Mouse (Mus musculus) hindbrain, postnatal 0 days (tissue): ENCODE measurements at regions not wholly inside any gene's neighbourhood (a gene's known extent, or its start where the extent isn't known, plus 50 kb on each side); places are given as distances from the start of the nearest gene placed in this dataset.

ENCODE experiments used
- ATAC-seq: fragments of 200-750 bp; cut with Nextera tagmentation; 2 replicates; pipeline ENCODE4 v1.8.0; 2017; ENCODE audit warnings: mild to moderate bottlenecking, moderate TSS enrichment, moderate library complexity
- DNase-seq: peaks from one replicate; pipeline ENCODE4 v3.0.0-alpha.2; 2015; ENCODE audit warnings: low spot score
- H3K27ac ChIP-seq: fragments of 300-500 bp; sonication (generic); 2 replicates; pipeline ENCODE4 v1.5.1; 2014; ENCODE audit warnings: mild to moderate bottlenecking
- H3K27me3 ChIP-seq: fragments of 300-500 bp; sonication (generic); 2 replicates; pipeline ENCODE4 v1.6.1; 2014; ENCODE audit warnings: low read length, mixed read lengths; ENCODE audit not compliant: insufficient read depth
- H3K36me3 ChIP-seq: fragments of 300-500 bp; sonication (generic); 2 replicates; pipeline ENCODE4 v1.6.1; 2014; ENCODE audit warnings: low read length, mixed read lengths; ENCODE audit not compliant: insufficient read depth
- H3K4me1 ChIP-seq: fragments of 300-500 bp; sonication (generic); 2 replicates; pipeline ENCODE4 v1.6.1; 2014; ENCODE audit warnings: antibody characterized with exemption, low read length, mixed read lengths; ENCODE audit not compliant: insufficient read depth
- H3K4me2 ChIP-seq: fragments of 300-500 bp; sonication (generic); 2 replicates; pipeline ENCODE4 v1.6.1; 2014; ENCODE audit warnings: low read depth, mild to moderate bottlenecking, low read length, moderate library complexity, mixed read lengths
- H3K4me3 ChIP-seq: fragments of 300-500 bp; sonication (generic); 2 replicates; pipeline ENCODE4 v1.5.1; 2014; ENCODE audit warnings: low read length
- H3K9ac ChIP-seq: fragments of 300-500 bp; sonication (generic); replicated peaks from 2 replicates; pipeline ENCODE4 v1.6.1; 2014; ENCODE audit warnings: mild to moderate bottlenecking, low read length, moderate library complexity, mixed read lengths
- H3K9me3 ChIP-seq: fragments of 300-500 bp; sonication (generic); 2 replicates; pipeline ENCODE4 v1.6.1; 2016; ENCODE audit warnings: low read length, mixed read lengths
- CTCF ChIP-seq: IDR thresholded peaks from 2 replicates; pipeline ENCODE4 v1.5.1; 2016; ENCODE audit warnings: antibody characterized with exemption, control low read depth, low read depth
- WGBS: fragments of 180-500 bp; shearing (Covaris S2); extraction: QIAGEN DNeasy Blood & Tissue Kit; methylation state at CpG from one replicate; pipeline ENCODE4 v1.1.7; 2014; 5-methylcytosine and 5-hydroxymethylcytosine counted together

DNA sequence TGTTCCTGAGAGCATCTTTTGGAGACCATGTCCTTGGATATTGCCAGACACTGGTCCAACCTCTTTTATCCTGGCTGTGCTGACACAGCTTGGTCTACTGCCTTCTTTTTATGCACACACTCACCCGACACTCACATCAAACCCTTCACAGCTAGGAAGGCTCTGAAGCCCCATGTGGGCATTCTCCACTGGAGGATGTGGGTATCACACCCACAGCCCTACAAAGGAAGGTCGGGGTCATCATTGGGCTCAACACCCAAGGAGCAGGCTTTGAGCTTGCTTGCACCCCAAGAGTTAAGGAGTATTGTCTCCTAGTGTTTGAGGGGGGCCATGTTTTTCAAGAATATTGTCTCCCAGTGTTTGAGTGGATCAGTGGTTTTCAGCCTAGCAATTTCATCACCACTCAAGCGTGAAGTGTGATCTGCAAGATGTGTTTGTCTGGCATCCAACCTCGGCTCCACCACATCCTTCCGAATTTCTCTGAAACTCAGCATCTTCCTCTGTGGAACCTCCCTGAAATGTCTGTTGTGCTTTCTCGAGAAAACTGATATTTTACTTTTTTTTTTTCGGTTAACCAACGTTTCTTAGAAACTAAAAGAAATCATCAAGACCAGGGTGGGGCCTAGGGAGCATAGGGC, 297.2 kb upstream of the Zmiz1 start:
- Histone ChIP-seq H3K4me2 (no peak overlapping the region), H3K4me1 (0 out of 2 replicates have a peak, but pooled peaks cover 2% of the 10 kb centered on the region), H3K9ac (no peak overlapping the region), H3K4me3 (no peak overlapping the region), H3K27me3 (no peaks in the 10 kb centered on the region), H3K27ac (no peak overlapping the region), H3K36me3 (no peaks in the 10 kb centered on the region), H3K9me3 (no peaks in the 10 kb centered on the region)
- DNase-seq (no peak), ATAC-seq (no peak)
- WGBS, result 79% methylated on average over 8 of the region's 8 CpGs
- TF ChIP-seq CTCF, result no peak

DNA sequence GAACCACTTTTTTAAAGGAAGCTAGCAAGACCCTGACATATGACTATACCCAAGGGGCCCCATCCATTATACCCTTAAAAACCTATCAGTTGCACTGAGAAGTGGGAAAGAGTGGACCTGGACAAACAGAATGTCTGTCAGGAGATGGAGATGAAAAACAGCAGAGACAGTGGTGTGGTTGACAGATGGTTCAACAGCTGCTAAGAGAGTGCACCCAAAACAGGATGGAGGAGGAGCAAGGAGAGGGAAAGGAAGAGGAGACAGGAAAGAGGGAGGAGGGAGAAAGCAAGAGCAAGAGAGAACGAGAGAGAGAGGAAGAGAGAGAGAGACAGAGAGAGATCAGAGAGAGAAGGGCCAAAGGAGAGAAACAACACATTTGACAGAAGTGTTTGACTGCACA, 292.8 kb upstream of the Zmiz1 start:
- 41% methylated on average over 1 of the region's 1 CpGs for WGBS
- H3K4me1 ChIP-seq, result peaks cover 15% of the 10 kb centered on the region; the same call in 1 of the 2 replicates
- ATAC-seq, result no peak

DNA sequence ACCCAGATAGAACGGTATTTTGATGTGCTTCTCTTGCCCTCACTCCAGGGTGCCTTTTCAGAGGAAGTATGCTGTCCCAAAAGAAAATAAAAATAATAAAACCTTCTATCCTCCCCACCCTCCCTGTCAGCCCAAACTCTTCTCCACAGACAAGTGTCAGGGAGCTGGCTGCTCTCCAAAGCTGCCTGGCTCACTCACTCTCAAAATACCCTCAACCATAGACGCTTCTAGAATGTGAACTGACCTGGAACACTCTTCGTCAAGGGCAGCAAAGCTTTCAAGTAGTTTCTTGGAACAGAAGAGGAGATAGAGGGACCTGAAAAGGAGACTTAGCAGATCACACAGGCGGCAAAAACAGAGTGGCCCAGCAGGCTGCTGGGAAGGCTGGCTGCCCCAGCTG, 291.4 kb upstream of the Zmiz1 start:
- Histone ChIP-seq H3K4me3 (no peak overlapping the region), H3K9me3 (no peaks in the 10 kb centered on the region), H3K4me1 (peaks cover 15% of the 10 kb centered on the region; the same call in 1 of the 2 replicates), H3K4me2 (no peak overlapping the region), H3K36me3 (no peaks in the 10 kb centered on the region), H3K9ac (no peak overlapping the region), H3K27me3 (no peaks in the 10 kb centered on the region), H3K27ac (no peak overlapping the region)
- WGBS, result 26% methylated on average over 4 of the region's 4 CpGs
- DNase-seq (peak; percentile 46), ATAC-seq (no peak)
- no peak for TF ChIP-seq CTCF

More for the DNA sequence above, 292.8 kb upstream of the Zmiz1 start:
- Histone ChIP-seq H3K4me2 (no peak overlapping the region), H3K36me3 (no peaks in the 10 kb centered on the region), H3K9me3 (no peaks in the 10 kb centered on the region), H3K27ac (no peak overlapping the region), H3K9ac (no peak overlapping the region), H3K4me3 (no peak overlapping the region), H3K27me3 (no peaks in the 10 kb centered on the region)
- DNase-seq, result no peak
- no peak for TF ChIP-seq CTCF

DNA sequence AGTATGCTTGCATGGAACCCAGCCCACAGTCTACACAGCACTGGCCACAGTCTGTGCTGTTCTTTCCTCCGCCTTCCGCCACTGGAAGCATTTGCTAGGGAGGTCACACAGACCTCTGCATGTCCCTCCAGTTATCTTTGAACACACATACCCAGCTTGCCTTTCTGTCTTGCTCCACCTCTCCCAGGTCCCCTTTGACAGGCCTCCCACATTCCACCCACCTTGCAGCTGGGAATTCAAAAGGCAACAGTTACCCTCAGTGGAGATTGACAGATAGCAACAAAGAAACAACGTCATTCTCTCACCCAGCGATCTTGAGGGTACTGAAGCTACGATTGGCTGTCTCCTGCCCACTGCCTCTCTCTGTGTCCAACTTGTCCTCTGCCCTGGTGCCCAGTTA, 290.7 kb upstream of the Zmiz1 start:
- Histone ChIP-seq H3K9ac (no peak overlapping the region), H3K36me3 (no peaks in the 10 kb centered on the region), H3K27me3 (no peaks in the 10 kb centered on the region), H3K27ac (no peak overlapping the region), H3K4me2 (no peak overlapping the region), H3K4me1 (peaks cover 15% of the 10 kb centered on the region; the same call in 1 of the 2 replicates), H3K9me3 (no peaks in the 10 kb centered on the region), H3K4me3 (no peak overlapping the region)
- 65% methylated on average over 5 of the region's 5 CpGs for WGBS
- no peak for DNase-seq
- no peak for TF ChIP-seq CTCF
- ATAC-seq, result no peak

DNA sequence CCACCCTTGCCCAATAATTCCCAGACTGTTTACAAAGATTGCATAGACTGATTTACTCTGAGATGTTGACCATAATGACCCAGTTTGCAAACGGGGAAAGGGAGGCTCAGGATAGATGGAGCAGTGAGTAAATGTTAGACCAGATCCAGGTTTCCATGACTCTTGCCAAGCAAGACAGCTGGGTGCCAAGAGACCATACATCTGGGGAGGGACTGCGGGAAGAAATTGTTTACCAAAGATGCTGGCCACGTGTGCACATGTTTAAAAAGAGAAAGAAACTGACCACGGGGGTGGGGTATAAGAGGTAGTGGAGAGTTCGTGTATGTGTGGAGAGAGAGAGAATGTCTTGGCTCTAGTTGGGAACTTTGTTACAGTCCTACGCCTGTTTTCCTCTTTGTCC, 285.7 kb upstream of the Zmiz1 start:
- no peaks in the 10 kb centered on the region for H3K36me3 ChIP-seq
- no peak overlapping the region for H3K27ac ChIP-seq
- DNase-seq (no peak), ATAC-seq (no peak)
- no peaks in the 10 kb centered on the region for H3K27me3 ChIP-seq
- H3K4me1 ChIP-seq, result peaks cover 4% of the 10 kb centered on the region; the same call in 1 of the 2 replicates
- H3K4me3 ChIP-seq, result no peak overlapping the region
- H3K9me3 ChIP-seq, result no peaks in the 10 kb centered on the region
- H3K9ac ChIP-seq, result no peak overlapping the region
- H3K4me2 ChIP-seq, result no peak overlapping the region
- WGBS, result 70% methylated on average over 6 of the region's 6 CpGs
- no peak for TF ChIP-seq CTCF

DNA sequence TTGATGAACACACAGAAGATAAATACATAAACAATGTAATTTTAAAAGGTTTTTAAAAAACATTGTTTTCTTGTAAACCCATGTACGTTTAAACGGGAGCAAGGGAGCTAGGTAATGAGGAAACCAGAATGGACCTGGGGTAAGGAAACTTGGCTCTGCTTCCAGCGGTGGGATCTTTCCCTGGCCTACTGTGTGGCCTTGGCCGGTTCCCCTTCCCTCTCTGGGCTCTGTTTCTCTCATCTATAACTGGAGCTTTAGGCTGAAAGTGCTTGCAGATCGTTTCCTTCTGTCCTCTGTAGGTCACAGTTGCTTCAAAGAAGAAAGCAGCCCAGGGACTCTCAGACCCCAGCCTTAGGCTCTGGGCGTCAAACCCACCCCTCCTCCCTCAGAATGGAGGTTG, 285.1 kb upstream of the Zmiz1 start:
- Histone ChIP-seq H3K9me3 (no peaks in the 10 kb centered on the region), H3K4me2 (no peak overlapping the region), H3K9ac (no peak overlapping the region), H3K27me3 (no peaks in the 10 kb centered on the region), H3K36me3 (no peaks in the 10 kb centered on the region), H3K27ac (no peak overlapping the region), H3K4me1 (no peaks in the 10 kb centered on the region), H3K4me3 (no peak overlapping the region)
- ATAC-seq, result no peak
- DNase-seq, result no peak
- 82% methylated on average over 6 of the region's 6 CpGs for WGBS
- TF ChIP-seq CTCF, result no peak

DNA sequence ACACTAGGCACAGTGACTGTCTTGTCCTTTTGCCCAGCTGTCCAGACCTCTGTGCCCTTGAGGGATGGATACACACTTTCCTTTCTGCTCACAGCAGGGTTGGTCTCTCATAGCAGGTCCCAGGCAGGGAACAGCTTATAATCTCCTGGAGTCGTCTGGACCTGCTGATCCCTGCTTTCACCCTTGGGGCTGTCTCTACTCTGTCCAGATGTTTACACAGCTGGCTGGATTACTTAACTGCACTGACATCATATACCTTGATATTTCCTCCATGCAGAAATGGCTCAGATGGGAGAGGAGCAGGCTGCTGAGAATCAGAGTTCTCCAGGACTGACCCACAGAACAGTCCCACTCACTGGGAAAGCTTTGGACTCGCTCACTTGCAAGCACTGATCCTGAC, 284.6 kb upstream of the Zmiz1 start:
- WGBS, result 61% methylated on average over 2 of the region's 2 CpGs
- ATAC-seq, result no peak
- H3K27me3 ChIP-seq, result no peaks in the 10 kb centered on the region
- no peak overlapping the region for H3K4me2 ChIP-seq
- no peaks in the 10 kb centered on the region for H3K4me1 ChIP-seq
- no peaks in the 10 kb centered on the region for H3K36me3 ChIP-seq
- no peak overlapping the region for H3K27ac ChIP-seq
- no peaks in the 10 kb centered on the region for H3K9me3 ChIP-seq
- TF ChIP-seq CTCF, result no peak
- H3K4me3 ChIP-seq, result no peak overlapping the region
- H3K9ac ChIP-seq, result no peak overlapping the region
- DNase-seq, result no peak
